ENCODE assay signal across 8 mouse cellular contexts in genomic region chr6:86522001-86522911, GRCm38 (mm10). TPM values are rescaled to one million over a fixed set of nuclear protein-coding genes. Genes with fewer than 3 reads are reported as not detected.
A peak's percentile ranks its signal among the peaks of the same experiment; 100 is the strongest.
DNase-seq lines count a peak whose midpoint lies in the region; ATAC-seq and TF ChIP-seq lines count a peak whose summit lies in the region.

No protein-coding gene starts in this region.

- no peak overlapping the region for H3K9ac ChIP-seq in heart, postnatal 0 days (replicated peaks; ENCODE audit: low read depth, low read length)
- H3K9ac ChIP-seq in midbrain, embryonic 11.5 days (ENCODE audit: low read length) = peak overlapping the region; percentile 3; the same call in 1 of the 2 replicates

- 77% methylated on average over 5 of the region's 5 CpGs for WGBS in heart, postnatal 0 days
- 88% methylated on average over 5 of the region's 5 CpGs for WGBS in midbrain, embryonic 11.5 days

- peak; percentile 15 for DNase-seq in cerebellum, adult 11-12 months
- peak; percentile 46 for DNase-seq in A20 (ENCODE audit: low read depth, low spot score)
- DNase-seq in heart, postnatal 0 days (ENCODE audit: low spot score) = no peak
- DNase-seq in midbrain, embryonic 11.5 days (ENCODE audit: low spot score, missing footprints) = peak; percentile 87
- no peak for DNase-seq in urinary bladder, postnatal 4 days (ENCODE audit: low spot score in 2 of 2)
- DNase-seq in adrenal gland, adult 2 months = no peak
- DNase-seq in kidney, postnatal 4 days = no peak

- peak overlapping the region; percentile 12; the same call in 1 of the 2 replicates for H3K27ac ChIP-seq in heart, postnatal 0 days (ENCODE audit: low read depth)
- no peak overlapping the region for H3K27ac ChIP-seq in midbrain, embryonic 11.5 days (ENCODE audit: low read depth, low read length)

- no peak for TF ChIP-seq EP300 in heart, postnatal 0 days (IDR thresholded peaks at IDR 0.05; ENCODE audit: low read depth)

- no peaks in the 10 kb centered on the region for H3K27me3 ChIP-seq in heart, postnatal 0 days (ENCODE audit: control insufficient read depth, insufficient read depth, low read length)
- no peaks in the 10 kb centered on the region for H3K27me3 ChIP-seq in midbrain, embryonic 11.5 days (ENCODE audit: control insufficient read depth, insufficient read depth, low read length)

- H3K4me3 ChIP-seq in heart, postnatal 0 days (ENCODE audit: low read depth, low read length) = no peak overlapping the region
- H3K4me3 ChIP-seq in midbrain, embryonic 11.5 days (ENCODE audit: low read depth, low read length) = no peak overlapping the region

- ATAC-seq in cerebellum, adult (ENCODE audit: insufficient number of reproducible peaks, low FRiP score, low TSS enrichment) = no peak
- ATAC-seq in heart, postnatal 0 days (ENCODE audit: insufficient read depth, low read depth) = no peak
- no peak for ATAC-seq in midbrain, embryonic 11.5 days (ENCODE audit: low FRiP score)

- H3K36me3 ChIP-seq in heart, postnatal 0 days (replicated peaks; ENCODE audit: control insufficient read depth, insufficient read depth, low read length) = peaks cover 5% of the 10 kb centered on the region; the same call in 1 of the 2 replicates
- H3K36me3 ChIP-seq in midbrain, embryonic 11.5 days (ENCODE audit: control insufficient read depth, insufficient read depth, low read length) = 0 out of 2 replicates have a peak, but pooled peaks cover 2% of the 10 kb centered on the region

- H3K4me2 ChIP-seq in heart, postnatal 0 days (ENCODE audit: low read depth, low read length) = peak overlapping the region; percentile 94; the same call in 1 of the 2 replicates
- no peak overlapping the region for H3K4me2 ChIP-seq in midbrain, embryonic 11.5 days

- peaks cover 12% of the 10 kb centered on the region; the same call in 1 of the 2 replicates for H3K4me1 ChIP-seq in heart, postnatal 0 days (ENCODE audit: control insufficient read depth, insufficient read depth)
- H3K4me1 ChIP-seq in midbrain, embryonic 11.5 days (ENCODE audit: control insufficient read depth, insufficient read depth, low read length) = peaks cover 11% of the 10 kb centered on the region

- H3K9me3 ChIP-seq in heart, postnatal 0 days (replicated peaks; ENCODE audit: control insufficient read depth, low read length) = no peaks in the 10 kb centered on the region
- H3K9me3 ChIP-seq in midbrain, embryonic 11.5 days (ENCODE audit: control insufficient read depth, low read length) = no peaks in the 10 kb centered on the region

- TF ChIP-seq CTCF in heart, postnatal 0 days (IDR thresholded peaks at IDR 0.05; ENCODE audit: low read depth) = no peak

RNA-seq across cellular contexts. Expression of gene Pcbp1, which starts 3.9 kb away (rescaled TPM):
- 46.2 and 55.2 TPM in 2 replicates for total RNA-seq in heart, postnatal 0 days (2014; rRNA removed; ENCODE audit: low replicate concordance)
- 276 and 285 TPM in 2 replicates for polyA plus RNA-seq in heart, postnatal 0 days (2015; fragmentation: Nextera tagmentation; extraction: Ambion mirVana)
- 418 and 497 TPM in 2 replicates for polyA plus RNA-seq in midbrain, embryonic 11.5 days (2014; fragmentation: Nextera tagmentation; extraction: Ambion mirVana)
- total RNA-seq in adrenal gland, adult 2 months (2021) = 100 to 1,000 TPM; 320 to 331 TPM
- polyA plus RNA-seq in adrenal gland, adult 2 months (2012; rRNA removed) = 379 and 483 TPM in 2 replicates

Comparison
In these comparisons a context has a peak if more than half of its experiments do, and no peak if none do; other contexts are left out.
1. DNase-seq: peak in cerebellum, adult 11-12 months (single experiment), A20 (single experiment) and midbrain, embryonic 11.5 days (single experiment); none in heart, postnatal 0 days (single experiment), urinary bladder, postnatal 4 days (0 of 2), adrenal gland, adult 2 months (single experiment) and kidney, postnatal 4 days (0 of 2).